Mouse (Mus musculus) urinary bladder, adult 2 months (tissue): ENCODE results near the gene Synpo2. TPM values are rescaled to one million over a fixed set of nuclear protein-coding genes. Genes with fewer than 3 reads are reported as not detected.

Source experiments
- DNase-seq: peaks from one replicate; pipeline ENCODE4 v3.0.0; 2022; ENCODE audit warnings: low spot score
- polyA plus RNA-seq: library from polyadenylated mRNA; depleted of rRNA; stranded (reverse); fragments of >200 nt; gene quantifications from 2 replicates; pipeline ENCODE4 v1.2.3, GENCODE M21; 2012

Synpo2 gene
- polyA plus RNA-seq, 1 experiment = 240 TPM

- no peak for DNase-seq
Observed at GRCm38 (mm10) chr3:123205065-123205464, 30.9 kb downstream of the Synpo2 start.

- no peak for DNase-seq
Observed at GRCm38 (mm10) chr3:123204658-123205057, 31.3 kb downstream of the Synpo2 start.

- DNase-seq = no peak
Observed at GRCm38 (mm10) chr3:123201798-123202197, 34.2 kb downstream of the Synpo2 start.

- no peak for DNase-seq
Observed at GRCm38 (mm10) chr3:123193740-123194139, 42.2 kb downstream of the Synpo2 start.

GRCm38 (mm10) chr3:123191602-123192001, 44.3 kb downstream of the Synpo2 start:
- DNase-seq = no peak

GRCm38 (mm10) chr3:123190329-123190728, 45.6 kb downstream of the Synpo2 start:
- DNase-seq = no peak

GRCm38 (mm10) chr3:123189826-123190225, 46.1 kb downstream of the Synpo2 start:
- DNase-seq = no peak

- DNase-seq = no peak
Observed at GRCm38 (mm10) chr3:123188616-123189230, 47.2 kb downstream of the Synpo2 start.

GRCm38 (mm10) chr3:123187370-123188124, 48.4 kb downstream of the Synpo2 start:
- no peak for DNase-seq

- no peak for DNase-seq
Observed at GRCm38 (mm10) chr3:123185238-123185925, 50.6 kb downstream of the Synpo2 start.

GRCm38 (mm10) chr3:123184281-123184680, 51.7 kb downstream of the Synpo2 start:
- DNase-seq = no peak

GRCm38 (mm10) chr3:123179508-123179907, 56.4 kb downstream of the Synpo2 start:
- DNase-seq = no peak

- DNase-seq = no peak
Observed at GRCm38 (mm10) chr3:123179041-123179440, 56.9 kb downstream of the Synpo2 start.

- DNase-seq = no peak
Observed at GRCm38 (mm10) chr3:123178420-123178819, 57.5 kb downstream of the Synpo2 start.

- DNase-seq = no peak
Observed at GRCm38 (mm10) chr3:123176366-123177334, 59.3 kb downstream of the Synpo2 start.

GRCm38 (mm10) chr3:123175142-123175541, 60.8 kb downstream of the Synpo2 start:
- DNase-seq = no peak

GRCm38 (mm10) chr3:123174379-123174697, 61.6 kb downstream of the Synpo2 start:
- DNase-seq = no peak

GRCm38 (mm10) chr3:123173553-123174378, 62.2 kb downstream of the Synpo2 start:
- no peak for DNase-seq

- DNase-seq = no peak
Observed at GRCm38 (mm10) chr3:123172151-123172550, 63.8 kb downstream of the Synpo2 start.

- no peak for DNase-seq
Observed at GRCm38 (mm10) chr3:123169398-123169797, 66.6 kb downstream of the Synpo2 start.

- no peak for DNase-seq
Observed at GRCm38 (mm10) chr3:123168815-123169214, 67.1 kb downstream of the Synpo2 start.
